Mouse (Mus musculus) regulatory T cell (primary cell): Measurements from ENCODE around the gene Dpy19l3.

ENCODE experiments used
- in situ Hi-C: fragments of 300-600 bp; cut with MboI, MseI; formaldehyde crosslinking; loops from one replicate; pipeline ENCODE4 v1.15.1; 2025; ENCODE audit warnings: high pct_unique_total_duplicates

The Dpy19l3 gene

DNA sequence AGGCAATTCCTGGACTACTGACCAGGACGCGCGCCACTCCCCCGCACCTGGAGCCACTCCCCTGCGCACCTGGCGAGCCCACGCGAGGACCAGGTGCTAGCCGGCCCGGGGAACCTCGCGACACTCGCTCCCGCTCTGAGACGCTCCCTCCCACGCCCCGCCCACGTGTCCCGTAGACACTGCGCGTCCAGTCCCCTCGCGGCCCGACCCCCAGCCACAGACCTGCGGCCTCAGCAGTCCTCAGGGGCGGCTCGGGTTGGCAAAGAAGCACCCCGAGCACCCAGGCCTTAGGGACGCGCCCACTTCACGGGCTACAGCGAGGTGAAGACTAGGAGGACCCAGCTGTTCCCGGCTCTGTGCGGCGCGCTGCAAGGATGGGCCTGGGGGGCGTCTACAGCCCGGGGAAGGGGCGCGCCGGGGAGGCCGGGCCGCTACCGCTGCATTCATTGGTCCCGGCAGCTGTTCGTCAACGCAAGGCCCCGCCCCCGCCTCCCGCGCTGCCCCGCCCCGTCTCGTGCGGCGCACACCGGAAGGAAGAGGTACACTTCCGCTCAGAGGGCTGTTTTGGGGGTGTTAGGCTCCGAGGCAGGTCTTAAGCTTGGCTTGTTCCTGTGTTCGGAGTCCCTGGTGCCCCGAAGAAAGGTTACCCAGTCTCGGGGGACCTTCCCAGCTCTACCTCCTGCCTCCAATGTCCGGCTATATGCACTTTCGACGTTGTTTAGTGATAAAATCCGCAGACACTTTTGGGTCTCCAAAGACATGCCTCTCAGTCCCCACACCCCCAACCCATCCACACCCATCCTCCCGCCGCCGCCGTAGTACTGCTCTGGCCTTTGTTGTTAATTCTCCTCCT lies at the start of gene Dpy19l3:
Gene Dpy19l3, minus strand, starts transcription at position 422 of the 853 bp plus-strand sequence.
- in situ Hi-C loops, result no loop called here

DNA sequence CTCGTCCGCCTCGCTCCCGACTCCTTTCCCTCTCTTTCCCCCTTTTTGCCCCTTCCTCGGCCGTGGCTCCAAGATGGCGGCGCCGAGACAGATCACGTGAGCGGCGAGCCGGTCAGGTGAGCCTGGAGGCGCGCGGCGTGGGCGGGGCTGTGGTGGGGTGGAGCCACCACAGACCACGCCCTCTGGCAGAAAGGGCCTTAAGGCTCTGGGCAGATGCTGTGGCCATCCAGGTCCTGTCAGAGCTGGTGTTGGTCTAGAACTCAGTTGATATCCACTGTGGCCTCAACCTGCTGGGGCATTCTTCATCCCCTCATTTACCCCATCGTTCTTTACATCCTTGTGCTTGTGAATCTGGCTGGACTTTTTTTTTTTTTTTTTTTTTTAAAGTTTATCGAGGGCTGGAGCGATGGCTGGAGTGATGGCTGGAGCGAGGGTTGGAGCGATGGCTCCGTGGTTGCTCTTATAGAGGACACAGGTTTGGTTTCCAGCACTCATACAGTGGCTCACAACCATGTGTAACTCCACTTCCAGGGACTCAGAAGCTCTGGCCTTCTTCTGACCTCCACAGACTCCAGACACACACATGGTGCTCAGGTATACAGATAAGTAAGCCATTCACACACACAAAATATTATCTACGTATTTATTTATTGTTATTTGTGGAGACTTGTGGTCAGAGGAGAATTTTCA lies 48.8 kb upstream of the Dpy19l3 start, which contains the start of gene Zfp507:
Gene Zfp507, minus strand, starts transcription at position 98 of the 690 bp plus-strand sequence.
- in situ Hi-C loops, result loop anchor here (5.0 kb wide), 1 partner anchor 56 kb away; no protein-coding TSS in a partner anchor

DNA sequence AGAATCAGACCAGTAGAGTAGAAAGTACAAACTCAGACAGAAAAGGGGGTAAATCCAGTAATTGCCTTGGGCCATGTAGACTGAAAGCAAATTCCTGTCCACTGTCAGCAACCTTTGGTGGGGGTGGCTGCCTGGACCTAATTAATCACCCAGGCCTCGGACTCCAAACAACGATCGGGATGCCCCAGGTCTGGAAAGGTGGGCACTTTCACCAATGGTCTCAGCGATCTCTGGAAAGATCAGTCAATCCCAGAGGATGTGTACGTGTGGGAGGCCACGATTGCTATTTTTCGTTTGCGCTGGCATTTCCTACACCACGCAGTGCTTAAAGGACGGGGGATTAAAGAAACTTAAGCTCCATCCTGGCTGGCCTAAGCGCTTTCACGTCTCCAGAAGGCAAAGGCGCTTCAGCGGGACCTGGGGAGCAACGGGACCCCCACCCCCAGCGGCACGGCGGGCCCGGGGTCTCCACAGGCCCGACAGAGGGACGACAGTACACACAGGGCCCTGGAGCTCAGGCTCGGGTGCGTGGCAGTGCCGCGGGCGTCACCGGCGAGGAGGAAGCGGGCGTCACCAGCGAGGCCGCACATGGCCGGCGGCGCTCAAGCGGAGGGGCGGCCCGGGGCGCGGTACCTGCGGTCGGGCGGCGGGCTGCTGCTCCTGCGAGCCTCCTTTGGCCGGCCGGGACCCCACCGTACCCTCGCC lies 48.1 kb upstream of the Dpy19l3 start:
- in situ Hi-C loops, result loop anchor here (5.0 kb wide), 1 partner anchor 55 kb away; no protein-coding TSS in a partner anchor

DNA sequence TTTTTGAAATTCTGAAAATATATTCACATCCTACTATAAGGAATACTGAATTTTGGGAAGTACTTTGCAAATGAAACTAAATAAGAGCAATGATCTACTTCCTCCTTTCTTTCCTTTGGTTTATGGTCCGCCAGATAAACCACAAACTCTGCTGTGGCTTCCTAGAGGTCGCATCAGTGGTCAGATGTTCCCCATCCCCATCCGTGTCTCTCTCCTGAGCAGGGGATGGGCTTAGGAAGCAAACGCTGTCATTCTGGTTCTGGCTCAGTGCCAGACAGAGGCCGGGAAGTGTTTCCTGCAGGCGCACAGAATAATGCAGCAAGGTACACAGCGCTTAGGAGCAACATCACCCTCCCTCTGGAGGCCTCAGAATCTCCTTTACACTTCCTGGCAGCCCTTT lies 41.9 kb upstream of the Dpy19l3 start:
- in situ Hi-C loops, result loop anchor here (10.0 kb wide), 1 partner anchor 1401 kb away; the partner anchor contains the start of gene Lsm14a

DNA sequence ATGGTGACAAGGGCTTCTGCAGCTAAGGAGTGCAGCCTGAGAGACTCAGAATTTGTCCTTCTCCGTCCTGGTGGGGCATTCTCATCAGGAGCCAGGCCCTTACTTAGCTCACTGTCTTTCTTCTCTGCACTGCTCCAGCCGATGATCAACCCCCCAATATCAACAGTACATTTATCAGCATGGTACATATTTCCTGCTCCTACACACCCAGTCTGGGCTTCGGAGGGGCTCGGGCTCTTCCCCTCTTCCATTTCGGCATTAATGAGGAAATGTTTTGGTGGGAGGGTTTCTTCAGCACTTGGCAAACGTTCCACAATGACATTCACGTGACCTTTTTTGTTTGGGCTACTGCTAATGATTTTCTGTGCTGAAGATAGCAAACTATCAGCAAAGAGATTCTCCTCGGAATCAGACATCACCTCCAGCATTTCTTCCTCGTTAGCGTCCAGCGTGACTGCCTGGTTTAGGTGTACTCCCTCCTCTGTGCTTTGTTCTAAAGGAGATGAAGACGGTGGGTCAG lies 40.0 kb upstream of the Dpy19l3 start:
- in situ Hi-C loops, result loop anchor here (10.0 kb wide), 1 partner anchor 1399 kb away; the partner anchor contains the start of gene Lsm14a

GRCm38 (mm10) chr7:35792150-35792848 lies 38.0 kb upstream of the Dpy19l3 start:
- in situ Hi-C loops, result loop anchor here (10.0 kb wide), 1 partner anchor 1397 kb away; the partner anchor contains the start of gene Lsm14a

GRCm38 (mm10) chr7:35790926-35791325 lies 36.7 kb upstream of the Dpy19l3 start:
- in situ Hi-C loops, result loop anchor here (10.0 kb wide), 1 partner anchor 1396 kb away; the partner anchor contains the start of gene Lsm14a

DNA sequence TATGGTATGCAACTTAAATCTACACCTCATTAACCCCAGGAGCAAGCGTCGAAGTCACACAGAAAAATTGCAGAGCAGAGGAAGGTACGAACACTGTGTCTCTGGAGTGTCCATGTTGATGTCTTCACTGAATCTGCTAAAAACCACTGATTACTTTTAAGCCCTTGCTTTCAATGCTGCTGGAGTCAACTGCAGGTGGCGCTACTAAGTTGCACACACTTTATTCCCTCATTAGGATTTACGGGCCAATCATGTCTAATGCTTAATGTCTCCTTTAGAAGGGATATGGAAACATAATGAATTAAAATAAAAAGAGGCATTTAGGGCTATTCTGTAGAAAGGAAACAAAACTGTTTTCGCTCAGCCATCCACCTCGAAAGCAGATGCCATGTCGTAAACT lies 35.9 kb upstream of the Dpy19l3 start:
- in situ Hi-C loops, result loop anchor here (10.0 kb wide), 1 partner anchor 1395 kb away; the partner anchor contains the start of gene Lsm14a

DNA sequence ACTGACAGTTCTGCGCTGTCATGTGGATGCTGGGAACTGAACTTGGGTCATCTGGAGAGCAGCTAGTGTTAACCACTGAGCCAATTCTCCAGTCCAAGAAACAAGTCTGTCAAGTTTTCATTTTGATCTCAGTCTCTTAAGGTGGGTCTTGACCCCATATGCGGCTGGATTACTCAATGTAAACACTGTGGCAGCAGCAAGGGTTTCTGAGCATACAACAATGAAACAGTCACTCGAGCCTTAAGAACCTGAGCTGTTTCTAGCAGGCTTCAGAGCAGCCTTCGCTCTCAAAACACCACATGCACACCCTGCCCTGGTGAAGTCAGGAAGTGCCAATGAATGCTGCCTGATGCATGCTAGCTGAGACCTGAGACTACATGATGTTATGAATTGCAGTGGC lies 31.3 kb upstream of the Dpy19l3 start:
- in situ Hi-C loops, result no loop called here

DNA sequence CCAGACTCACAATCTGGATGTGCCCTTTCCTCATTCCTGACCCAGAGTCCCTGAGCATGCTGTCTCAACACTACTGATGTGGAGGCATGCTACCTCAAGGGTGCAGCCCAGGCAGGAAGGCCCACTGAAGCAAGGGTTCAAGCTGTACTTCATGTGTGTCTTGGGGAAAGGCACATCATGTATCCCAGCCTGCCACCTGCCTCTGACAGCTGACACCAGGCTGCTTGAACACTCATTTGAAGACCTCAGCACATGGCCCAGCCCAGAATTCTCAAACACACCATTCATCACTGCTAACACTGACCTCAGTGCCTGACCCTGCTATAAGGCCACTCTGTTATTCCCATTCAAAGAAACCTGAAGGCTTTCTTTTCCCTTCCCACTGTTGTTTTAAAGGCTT lies 28.0 kb upstream of the Dpy19l3 start:
- in situ Hi-C loops, result no loop called here

- in situ Hi-C loops, result no loop called here
Measured at GRCm38 (mm10) chr7:35774127-35774526, 19.9 kb upstream of the Dpy19l3 start.

GRCm38 (mm10) chr7:35772347-35772746 lies 18.1 kb upstream of the Dpy19l3 start:
- in situ Hi-C loops, result no loop called here

- in situ Hi-C loops, result no loop called here
Measured at GRCm38 (mm10) chr7:35771106-35771505, 16.9 kb upstream of the Dpy19l3 start.

DNA sequence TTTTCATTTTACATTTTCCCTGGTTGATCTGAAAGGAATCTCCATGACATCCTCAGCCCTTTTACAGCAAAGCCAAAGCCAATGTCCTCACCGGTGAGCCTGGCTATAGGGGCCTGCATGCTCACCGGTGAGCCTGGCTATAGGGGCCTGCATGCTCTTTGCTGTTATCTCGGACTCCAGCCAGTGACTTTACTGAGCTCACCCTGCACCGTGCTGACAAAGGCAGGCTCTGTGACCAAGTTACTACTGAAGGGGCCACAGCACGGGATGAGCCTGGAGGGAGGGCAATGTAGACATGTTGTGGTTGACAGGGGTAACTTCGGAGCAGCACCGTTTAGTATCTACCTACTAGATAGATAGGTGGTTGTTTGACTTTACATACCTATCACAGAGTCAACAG lies 15.9 kb upstream of the Dpy19l3 start:
- in situ Hi-C loops, result no loop called here

DNA sequence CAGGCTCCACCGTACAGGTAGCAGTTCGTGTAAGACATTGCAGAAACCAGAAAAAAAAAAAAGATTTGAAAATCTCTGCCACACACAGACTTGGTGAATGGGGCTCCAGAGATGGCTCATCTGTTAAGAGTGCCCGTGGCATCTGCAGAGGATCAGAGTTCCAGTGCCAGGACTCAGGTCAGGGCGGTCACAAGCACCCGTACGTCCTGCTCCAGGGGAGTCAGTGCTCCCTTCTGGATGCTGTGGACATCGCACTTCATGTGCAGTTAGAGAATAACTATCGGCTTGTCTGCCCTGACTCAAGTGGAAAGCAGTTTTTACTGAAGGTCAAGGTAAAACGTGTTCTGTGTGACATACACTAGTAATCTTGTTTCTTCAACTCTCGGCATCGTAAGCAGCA lies 10.2 kb upstream of the Dpy19l3 start:
- in situ Hi-C loops, result no loop called here

- in situ Hi-C loops, result no loop called here
Measured at GRCm38 (mm10) chr7:35761801-35762200, 7.5 kb upstream of the Dpy19l3 start.

- in situ Hi-C loops, result no loop called here
Measured at GRCm38 (mm10) chr7:35759602-35760001, 5.3 kb upstream of the Dpy19l3 start.

DNA sequence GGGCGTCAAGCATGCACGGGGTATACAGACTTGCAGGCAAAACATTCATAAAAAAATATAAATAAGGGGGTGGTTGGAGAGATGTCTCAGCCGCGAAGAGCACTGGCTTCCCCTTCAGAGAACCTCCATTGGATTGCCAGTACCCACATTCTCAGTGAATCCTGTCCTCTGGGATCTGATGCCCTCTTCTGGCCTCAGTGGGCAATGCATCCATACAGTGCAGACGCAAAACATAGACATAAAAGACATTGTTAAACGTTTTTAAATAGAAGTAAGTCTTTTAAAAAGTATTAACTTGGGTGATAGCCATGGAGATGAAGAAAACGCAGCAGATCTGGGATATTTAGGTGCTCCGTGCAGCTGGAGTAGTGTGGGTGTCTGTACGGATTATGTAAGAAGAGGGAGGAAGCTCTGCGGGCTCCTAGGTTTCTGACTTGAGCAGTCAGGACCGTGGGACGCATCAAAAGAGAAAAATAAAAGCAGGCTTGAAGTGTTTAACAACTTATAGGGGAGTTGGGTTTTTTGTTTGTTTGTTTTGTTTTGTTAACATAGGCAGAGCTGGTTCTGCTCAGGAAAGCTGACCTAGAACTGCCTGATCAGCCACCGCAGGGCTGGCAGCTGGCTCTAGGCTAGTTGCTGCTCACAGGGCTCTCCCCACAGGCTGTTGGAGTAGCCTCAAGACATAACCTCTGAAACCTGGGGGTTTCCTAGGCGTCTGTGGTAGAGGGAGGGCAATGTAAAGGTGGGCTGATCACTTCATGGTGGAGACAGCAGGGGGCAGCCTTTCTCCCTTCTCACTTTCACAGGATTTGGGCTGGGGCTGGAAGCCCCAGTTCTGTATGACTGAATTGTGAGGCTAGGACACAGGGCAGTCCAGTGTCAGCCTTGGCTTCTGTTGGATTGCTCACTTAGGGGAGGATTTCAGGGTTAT lies 2.5 kb upstream of the Dpy19l3 start:
- in situ Hi-C loops, result no loop called here

GRCm38 (mm10) chr7:35754886-35755168 lies 573 bp upstream of the Dpy19l3 start:
- in situ Hi-C loops, result no loop called here
